Mouse (Mus musculus) forebrain, embryonic 10.5 days (tissue): Measurements from ENCODE around the gene Gfra4. TPM values are rescaled to one million over a fixed set of nuclear protein-coding genes. Genes with fewer than 3 reads are reported as not detected.
"Not testable (repeated sequence)": the region's sequence is repeated elsewhere in the genome, so short reads cannot be mapped to it uniquely, and the experiment has no call there.

ENCODE experiments used
- DNase-seq: peaks from one replicate; pipeline ENCODE4 v3.0.0-alpha.2; 2017; ENCODE audit warnings: low spot score; ENCODE audit errors: extremely low spot score
- H3K27ac ChIP-seq: fragments of 300-500 bp; sonication (generic); 2 replicates; pipeline ENCODE4 v1.5.1; 2016; ENCODE audit warnings: mild to moderate bottlenecking
- H3K27me3 ChIP-seq: fragments of 300-500 bp; sonication (generic); 2 replicates; pipeline ENCODE4 v1.6.1; 2016; ENCODE audit warnings: mild to moderate bottlenecking; ENCODE audit not compliant: poor library complexity, severe bottlenecking
- H3K36me3 ChIP-seq: fragments of 300-500 bp; sonication (generic); replicated peaks from 2 replicates; pipeline ENCODE4 v1.6.1; 2016; ENCODE audit warnings: mild to moderate bottlenecking, moderate library complexity
- H3K4me1 ChIP-seq: fragments of 300-500 bp; sonication (generic); 2 replicates; pipeline ENCODE4 v1.6.1; 2016
- H3K4me3 ChIP-seq: fragments of 300-500 bp; sonication (generic); 2 replicates; pipeline ENCODE4 v1.5.1; 2016; ENCODE audit warnings: mild to moderate bottlenecking, moderate library complexity
- H3K9me3 ChIP-seq: fragments of 300-500 bp; sonication (generic); 2 replicates; pipeline ENCODE4 v1.6.1; 2016; ENCODE audit warnings: mild to moderate bottlenecking, moderate library complexity
- WGBS: fragments of 180-500 bp; shearing (Covaris S2); methylation state at CpG from one replicate; pipeline ENCODE4 v1.1.7; 2016; 5-methylcytosine and 5-hydroxymethylcytosine counted together
- polyA plus RNA-seq: library from polyadenylated mRNA; unstranded; fragments of >200 nt; fragmentation: Nextera tagmentation; extraction: Ambion mirVana; gene quantifications from 2 replicates; pipeline ENCODE4 v1.2.1, GENCODE M21; 2016

Gene Gfra4
- polyA plus RNA-seq, 1 experiment from 2014 or later, result 3.3 TPM

GRCm38 (mm10) chr2:131040854-131041825, 1.7 kb downstream of the Gfra4 start:
- H3K4me1 ChIP-seq, result peaks cover 21% of the 10 kb centered on the region
- peak overlapping the region; percentile 69 for H3K4me3 ChIP-seq
- H3K27me3 ChIP-seq, result peaks cover 71% of the 10 kb centered on the region
- peak overlapping the region; percentile 74; the same call in 1 of the 2 replicates for H3K27ac ChIP-seq
- DNase-seq, result no peak
- WGBS, result 2% methylated on average over 115 of the region's 115 CpGs
- no peaks in the 10 kb centered on the region for H3K9me3 ChIP-seq
- H3K36me3 ChIP-seq, result no peaks in the 10 kb centered on the region

- peaks cover 16% of the 10 kb centered on the region for H3K4me1 ChIP-seq
- no peak overlapping the region for H3K27ac ChIP-seq
- H3K9me3 ChIP-seq, result no peaks in the 10 kb centered on the region
- H3K36me3 ChIP-seq, result no peaks in the 10 kb centered on the region
- WGBS, result 82% methylated on average over 5 of the region's 5 CpGs
- no peak overlapping the region for H3K4me3 ChIP-seq
- DNase-seq, result no peak
- peaks cover 65% of the 10 kb centered on the region for H3K27me3 ChIP-seq
Measured at GRCm38 (mm10) chr2:131038675-131039074, 4.2 kb downstream of the Gfra4 start.

- no peaks in the 10 kb centered on the region for H3K9me3 ChIP-seq
- DNase-seq, result no peak
- H3K4me1 ChIP-seq, result peaks cover 16% of the 10 kb centered on the region
- no peak overlapping the region for H3K4me3 ChIP-seq
- no peaks in the 10 kb centered on the region for H3K36me3 ChIP-seq
- no peak overlapping the region for H3K27ac ChIP-seq
- WGBS, result 92% methylated on average over 6 of the region's 6 CpGs
- peaks cover 61% of the 10 kb centered on the region for H3K27me3 ChIP-seq
Measured at GRCm38 (mm10) chr2:131038197-131038596, 4.7 kb downstream of the Gfra4 start.

GRCm38 (mm10) chr2:131037226-131037990, 5.5 kb downstream of the Gfra4 start:
- H3K9me3 ChIP-seq, result no peaks in the 10 kb centered on the region
- no peak overlapping the region for H3K4me3 ChIP-seq
- no peak for DNase-seq
- H3K27ac ChIP-seq, result no peak overlapping the region
- 76% methylated on average over 17 of the region's 17 CpGs for WGBS
- H3K4me1 ChIP-seq, result peaks cover 16% of the 10 kb centered on the region
- peaks cover 53% of the 10 kb centered on the region for H3K27me3 ChIP-seq
- H3K36me3 ChIP-seq, result no peaks in the 10 kb centered on the region

- Histone ChIP-seq H3K4me3 (no peak overlapping the region), H3K27ac (no peak overlapping the region), H3K36me3 (no peaks in the 10 kb centered on the region), H3K9me3 (no peaks in the 10 kb centered on the region), H3K4me1 (peaks cover 16% of the 10 kb centered on the region), H3K27me3 (peaks cover 46% of the 10 kb centered on the region)
- no peak for DNase-seq
Measured at GRCm38 (mm10) chr2:131036757-131037156, 6.1 kb downstream of the Gfra4 start.

GRCm38 (mm10) chr2:131036343-131036742, 6.5 kb downstream of the Gfra4 start:
- WGBS, result 89% methylated on average over 2 of the region's 2 CpGs

GRCm38 (mm10) chr2:131031406-131031805, 11.5 kb downstream of the Gfra4 start:
- H3K9me3 ChIP-seq, H3K36me3 ChIP-seq, H3K27me3 ChIP-seq, DNase-seq, H3K4me1 ChIP-seq, H3K27ac ChIP-seq, H3K4me3 ChIP-seq: not testable (repeated sequence)
- WGBS, result 69% methylated on average over 1 of the region's 1 CpGs

More at GRCm38 (mm10) chr2:131036343-131036742, 6.5 kb downstream of the Gfra4 start:
- H3K27ac ChIP-seq, result no peak overlapping the region
- H3K4me3 ChIP-seq, result no peak overlapping the region
- DNase-seq, result no peak
- no peaks in the 10 kb centered on the region for H3K36me3 ChIP-seq
- peaks cover 42% of the 10 kb centered on the region for H3K27me3 ChIP-seq
- H3K4me1 ChIP-seq, result peaks cover 12% of the 10 kb centered on the region
- H3K9me3 ChIP-seq, result no peaks in the 10 kb centered on the region

- no peaks in the 10 kb centered on the region for H3K4me1 ChIP-seq
- peaks cover 6% of the 10 kb centered on the region for H3K36me3 ChIP-seq
- WGBS, result 94% methylated on average over 1 of the region's 1 CpGs
- H3K27me3 ChIP-seq, result no peaks in the 10 kb centered on the region
- H3K4me3 ChIP-seq, result no peak overlapping the region
- no peak overlapping the region for H3K27ac ChIP-seq
- no peak for DNase-seq
- no peaks in the 10 kb centered on the region for H3K9me3 ChIP-seq
Measured at GRCm38 (mm10) chr2:131030998-131031397, 11.9 kb downstream of the Gfra4 start.

- no peak for DNase-seq
- Histone ChIP-seq H3K36me3 (peaks cover 10% of the 10 kb centered on the region), H3K27ac (no peak overlapping the region), H3K9me3 (no peaks in the 10 kb centered on the region), H3K4me3 (no peak overlapping the region), H3K4me1 (no peaks in the 10 kb centered on the region), H3K27me3 (no peaks in the 10 kb centered on the region)
- 90% methylated on average over 2 of the region's 2 CpGs for WGBS
Measured at GRCm38 (mm10) chr2:131030561-131030960, 12.3 kb downstream of the Gfra4 start.

- Histone ChIP-seq H3K9me3 (no peaks in the 10 kb centered on the region), H3K27me3 (no peaks in the 10 kb centered on the region), H3K36me3 (peaks cover 17% of the 10 kb centered on the region), H3K4me1 (no peaks in the 10 kb centered on the region), H3K4me3 (no peak overlapping the region), H3K27ac (no peak overlapping the region)
- WGBS, result 84% methylated on average over 9 of the region's 9 CpGs
- no peak for DNase-seq
Measured at GRCm38 (mm10) chr2:131029065-131029935, 13.6 kb downstream of the Gfra4 start.

GRCm38 (mm10) chr2:131026941-131027340, 15.9 kb downstream of the Gfra4 start:
- Histone ChIP-seq H3K4me3 (no peak overlapping the region), H3K27ac (no peak overlapping the region), H3K4me1 (no peaks in the 10 kb centered on the region), H3K36me3 (peaks cover 38% of the 10 kb centered on the region), H3K27me3 (no peaks in the 10 kb centered on the region), H3K9me3 (no peaks in the 10 kb centered on the region)
- WGBS, result 90% methylated on average over 3 of the region's 3 CpGs
- DNase-seq, result no peak

- Histone ChIP-seq H3K27ac (no peak overlapping the region), H3K4me3 (no peak overlapping the region), H3K4me1 (no peaks in the 10 kb centered on the region), H3K9me3 (no peaks in the 10 kb centered on the region), H3K27me3 (no peaks in the 10 kb centered on the region), H3K36me3 (peaks cover 45% of the 10 kb centered on the region)
- DNase-seq, result no peak
- WGBS, result 94% methylated on average over 2 of the region's 2 CpGs
Measured at GRCm38 (mm10) chr2:131025230-131025629, 17.7 kb downstream of the Gfra4 start.
